Mouse (Mus musculus): ENCODE measurements around the gene Pklr.
A peak's percentile ranks its signal among the peaks of the same experiment; 100 is the strongest.
"Not testable (repeated sequence)": the region's sequence is repeated elsewhere in the genome, so short reads cannot be mapped to it uniquely, and the experiment has no call there.

Gene Pklr

GRCm38 (mm10) chr3:89124241-89124640, 11.7 kb upstream of the Pklr start:
- DNase-seq (ENCODE audit: low read depth) = no peak

GRCm38 (mm10) chr3:89125981-89126380, 10.0 kb upstream of the Pklr start:
- no peak for DNase-seq (ENCODE audit: low read depth)

- DNase-seq (ENCODE audit: low read depth) = no peak
Measured at GRCm38 (mm10) chr3:89129908-89130307, 6.0 kb upstream of the Pklr start.

GRCm38 (mm10) chr3:89131816-89132215, 4.1 kb upstream of the Pklr start:
- DNase-seq (ENCODE audit: low read depth) = no peak

- no peak for DNase-seq (ENCODE audit: low read depth)
Measured at GRCm38 (mm10) chr3:89132285-89133062, 3.5 kb upstream of the Pklr start.

GRCm38 (mm10) chr3:89133063-89133450, 2.9 kb upstream of the Pklr start:
- no peak for DNase-seq (ENCODE audit: low read depth)

- no peak for DNase-seq (ENCODE audit: low read depth)
Measured at GRCm38 (mm10) chr3:89133752-89134151, 2.2 kb upstream of the Pklr start.

- no peak for DNase-seq (ENCODE audit: low read depth)
Measured at GRCm38 (mm10) chr3:89136365-89136764, 423 bp downstream of the Pklr start.

GRCm38 (mm10) chr3:89144821-89145220, 8.9 kb downstream of the Pklr start:
- DNase-seq (ENCODE audit: low read depth) = no peak

- no peak for DNase-seq (ENCODE audit: low read depth)
Measured at GRCm38 (mm10) chr3:89145566-89145965, 9.6 kb downstream of the Pklr start.

GRCm38 (mm10) chr3:89147101-89147978, 11.4 kb downstream of the Pklr start:
- DNase-seq (ENCODE audit: low read depth) = no peak

GRCm38 (mm10) chr3:89147979-89148311, 12.0 kb downstream of the Pklr start:
- no peak for DNase-seq (ENCODE audit: low read depth)

GRCm38 (mm10) chr3:89148567-89148966, 12.6 kb downstream of the Pklr start:
- DNase-seq (ENCODE audit: low read depth) = no peak

- DNase-seq (ENCODE audit: low read depth) = no peak
Measured at GRCm38 (mm10) chr3:89152084-89152835, 16.3 kb downstream of the Pklr start.

- no peak for DNase-seq (ENCODE audit: low read depth)
Measured at GRCm38 (mm10) chr3:89156951-89157350, 21.0 kb downstream of the Pklr start.

- DNase-seq (ENCODE audit: low read depth) = no peak
Measured at GRCm38 (mm10) chr3:89158651-89159050, 22.7 kb downstream of the Pklr start.

GRCm38 (mm10) chr3:89159211-89159610, 23.3 kb downstream of the Pklr start:
- DNase-seq (ENCODE audit: low read depth) = no peak

- no peak for DNase-seq (ENCODE audit: low read depth)
Measured at GRCm38 (mm10) chr3:89159616-89160344, 23.8 kb downstream of the Pklr start, which contains the start of gene Hcn3. Gene Hcn3, minus strand, starts transcription at chr3:89160196.

GRCm38 (mm10) chr3:89161207-89161606, 25.3 kb downstream of the Pklr start:
- not testable (repeated sequence) for DNase-seq (ENCODE audit: low read depth)

GRCm38 (mm10) chr3:89161786-89162185, 25.8 kb downstream of the Pklr start:
- DNase-seq (ENCODE audit: low read depth) = no peak

GRCm38 (mm10) chr3:89163123-89163522, 27.2 kb downstream of the Pklr start:
- DNase-seq (ENCODE audit: low read depth) = peak; percentile 24

All from fibroblast of lung, adult 2 months (primary cell).